Mouse (Mus musculus) G1E (cell line): ENCODE results near the gene Clic1.

Experiments
- CTCF ChIP-seq: IDR thresholded peaks from 2 replicates; pipeline ENCODE4 v1.5.1; 2012; ENCODE audit warnings: low read depth, low read length, inconsistent platforms, mixed read lengths
- GATA1 ChIP-seq: IDR thresholded peaks from 2 replicates; pipeline ENCODE4 v1.6.1; 2012; ENCODE audit warnings: borderline replicate concordance, low read length, inconsistent platforms, mixed read lengths
- GATA2 ChIP-seq: IDR thresholded peaks from 2 replicates; pipeline ENCODE4 v1.6.1; 2012; ENCODE audit warnings: low read depth, low read length, inconsistent platforms, borderline replicate concordance
- POLR2AphosphoS5 ChIP-seq: IDR thresholded peaks from 2 replicates; pipeline ENCODE4 v1.6.1; 2012; ENCODE audit warnings: low read depth, low read length, inconsistent platforms; ENCODE audit not compliant: insufficient replicate concordance
- TAL1 ChIP-seq: conservative IDR thresholded peaks from 2 replicates; pipeline ENCODE4 v1.6.1; 2012; ENCODE audit warnings: low read depth, low read length, inconsistent platforms, mixed read lengths

GRCm38 (mm10) chr17:35046681-35047455, 2.9 kb upstream of the Clic1 start, which contains the start of gene Msh5:
- no peak for TF ChIP-seq CTCF
- TF ChIP-seq GATA1 = no peak
- no peak for TF ChIP-seq TAL1
- TF ChIP-seq POLR2AphosphoS5 = no peak
- TF ChIP-seq GATA2 = no peak
